Mouse (Mus musculus) intestine, postnatal 0 days (tissue): ENCODE data around the gene Crp. TPM values are rescaled to one million over a fixed set of nuclear protein-coding genes. Genes with fewer than 3 reads are reported as not detected.

ENCODE experiments used
- ATAC-seq: fragments of 200-750 bp; cut with Nextera tagmentation; 2 replicates; pipeline ENCODE4 v1.8.0; 2017; ENCODE audit warnings: mild to moderate bottlenecking, moderate TSS enrichment, moderate library complexity
- H3K27ac ChIP-seq: fragments of 300-500 bp; sonication (generic); 2 replicates; pipeline ENCODE4 v1.5.1; 2014; ENCODE audit warnings: mild to moderate bottlenecking, low read depth, low read length, moderate library complexity
- H3K27me3 ChIP-seq: fragments of 300-500 bp; sonication (generic); replicated peaks from 2 replicates; pipeline ENCODE4 v1.6.1; 2014; ENCODE audit warnings: low read length, mixed read lengths; ENCODE audit not compliant: control insufficient read depth, insufficient read depth
- H3K36me3 ChIP-seq: fragments of 300-500 bp; sonication (generic); 2 replicates; pipeline ENCODE4 v1.6.1; 2014; ENCODE audit warnings: mild to moderate bottlenecking, moderate library complexity; ENCODE audit not compliant: control insufficient read depth, insufficient read depth
- H3K4me1 ChIP-seq: fragments of 300-500 bp; sonication (generic); replicated peaks from 2 replicates; pipeline ENCODE4 v1.6.1; 2014; ENCODE audit warnings: antibody characterized with exemption, low read length, mixed read lengths; ENCODE audit not compliant: control insufficient read depth, insufficient read depth
- H3K4me2 ChIP-seq: fragments of 300-500 bp; sonication (generic); replicated peaks from 2 replicates; pipeline ENCODE4 v1.6.1; 2014; ENCODE audit warnings: low read depth, mild to moderate bottlenecking, moderate library complexity
- H3K4me3 ChIP-seq: fragments of 300-500 bp; sonication (generic); 2 replicates; pipeline ENCODE4 v1.5.1; 2014; ENCODE audit warnings: low read depth, low read length
- H3K9ac ChIP-seq: fragments of 300-500 bp; sonication (generic); 2 replicates; pipeline ENCODE4 v1.6.1; 2014; ENCODE audit warnings: mild to moderate bottlenecking, low read depth, low read length
- H3K9me3 ChIP-seq: fragments of 300-500 bp; sonication (generic); 2 replicates; pipeline ENCODE4 v1.6.1; 2016; ENCODE audit warnings: mixed run types; ENCODE audit not compliant: control insufficient read depth
- CTCF ChIP-seq: sonication (generic); IDR thresholded peaks from 2 replicates; pipeline ENCODE4 v1.5.1; 2016; ENCODE audit warnings: low read depth, mild to moderate bottlenecking, control low read depth, antibody characterized with exemption, moderate library complexity
- WGBS: fragments of 180-500 bp; shearing (Covaris S2); extraction: QIAGEN DNeasy Blood & Tissue Kit; methylation state at CpG from one replicate; pipeline ENCODE4 v1.1.7; 2014; 5-methylcytosine and 5-hydroxymethylcytosine counted together
- polyA plus RNA-seq: library from polyadenylated mRNA; unstranded; fragments of >200 nt; fragmentation: Nextera tagmentation; extraction: Ambion mirVana; gene quantifications from 2 replicates; pipeline ENCODE4 v1.2.1, GENCODE M21; 2015

Gene Crp
- polyA plus RNA-seq = 0.12 and 0.17 TPM in 2 replicates

- no peak for ATAC-seq
- no peak for TF ChIP-seq CTCF
- no peak within 1 kb of the TSS for H3K4me2 ChIP-seq
- H3K9ac ChIP-seq = no peak within 1 kb of the TSS
- no peaks in the 10 kb centered on the region for H3K27me3 ChIP-seq
- H3K9me3 ChIP-seq = no peaks in the 10 kb centered on the region
- H3K4me1 ChIP-seq = no peaks in the 10 kb centered on the region
- WGBS = 31% methylated on average over 4 of the region's 4 CpGs
- H3K36me3 ChIP-seq = no peaks in the 10 kb centered on the region
- no peak within 1 kb of the TSS for H3K4me3 ChIP-seq
- no peak within 1 kb of the TSS for H3K27ac ChIP-seq
These were observed at the start of gene Crp for GRCm38 (mm10) chr1:172697844-172698243. Gene Crp, plus strand, starts transcription at chr1:172698055.

GRCm38 (mm10) chr1:172649396-172649795 is 48.5 kb upstream of the Crp start:
- H3K36me3 ChIP-seq = no peaks in the 10 kb centered on the region
- H3K4me1 ChIP-seq = no peaks in the 10 kb centered on the region
- H3K27ac ChIP-seq = no peak overlapping the region
- no peak for ATAC-seq
- H3K9me3 ChIP-seq = no peaks in the 10 kb centered on the region
- WGBS = 82% methylated on average over 9 of the region's 9 CpGs
- H3K4me2 ChIP-seq = no peak overlapping the region
- no peak overlapping the region for H3K9ac ChIP-seq
- no peak overlapping the region for H3K4me3 ChIP-seq
- no peak for TF ChIP-seq CTCF
- no peaks in the 10 kb centered on the region for H3K27me3 ChIP-seq

GRCm38 (mm10) chr1:172650519-172651287 is 47.2 kb upstream of the Crp start:
- ATAC-seq = no peak
- H3K9me3 ChIP-seq = no peaks in the 10 kb centered on the region
- no peak overlapping the region for H3K9ac ChIP-seq
- no peak overlapping the region for H3K4me2 ChIP-seq
- no peak overlapping the region for H3K27ac ChIP-seq
- H3K4me1 ChIP-seq = no peaks in the 10 kb centered on the region
- no peaks in the 10 kb centered on the region for H3K36me3 ChIP-seq
- H3K4me3 ChIP-seq = no peak overlapping the region
- TF ChIP-seq CTCF = peak; percentile 72
- WGBS = 52% methylated on average over 8 of the region's 8 CpGs
- H3K27me3 ChIP-seq = no peaks in the 10 kb centered on the region

GRCm38 (mm10) chr1:172651288-172651987 is 46.4 kb upstream of the Crp start:
- WGBS = 63% methylated on average over 10 of the region's 10 CpGs
- no peak overlapping the region for H3K27ac ChIP-seq
- H3K36me3 ChIP-seq = no peaks in the 10 kb centered on the region
- H3K27me3 ChIP-seq = no peaks in the 10 kb centered on the region
- no peak overlapping the region for H3K4me3 ChIP-seq
- H3K4me2 ChIP-seq = no peak overlapping the region
- H3K9ac ChIP-seq = no peak overlapping the region
- TF ChIP-seq CTCF = no peak
- ATAC-seq = no peak
- no peaks in the 10 kb centered on the region for H3K9me3 ChIP-seq
- no peaks in the 10 kb centered on the region for H3K4me1 ChIP-seq

- WGBS = 37% methylated on average over 18 of the region's 18 CpGs
- Histone ChIP-seq H3K4me2 (peak overlapping the region; percentile 38; the same call in 1 of the 2 replicates), H3K27ac (no peak overlapping the region), H3K9ac (no peak overlapping the region), H3K27me3 (no peaks in the 10 kb centered on the region), H3K4me3 (no peak overlapping the region), H3K9me3 (no peaks in the 10 kb centered on the region), H3K36me3 (no peaks in the 10 kb centered on the region), H3K4me1 (no peaks in the 10 kb centered on the region)
- TF ChIP-seq CTCF = no peak
- no peak; the same call in 1 of the 2 replicates for ATAC-seq
These were observed 45.7 kb upstream of the Crp start for GRCm38 (mm10) chr1:172652040-172652662.

- no peak overlapping the region for H3K27ac ChIP-seq
- no peak for ATAC-seq
- no peak overlapping the region for H3K4me3 ChIP-seq
- H3K36me3 ChIP-seq = no peaks in the 10 kb centered on the region
- H3K9ac ChIP-seq = no peak overlapping the region
- no peaks in the 10 kb centered on the region for H3K9me3 ChIP-seq
- no peaks in the 10 kb centered on the region for H3K27me3 ChIP-seq
- no peaks in the 10 kb centered on the region for H3K4me1 ChIP-seq
- WGBS = 79% methylated on average over 6 of the region's 6 CpGs
- TF ChIP-seq CTCF = no peak
- no peak overlapping the region for H3K4me2 ChIP-seq
These were observed 44.0 kb upstream of the Crp start for GRCm38 (mm10) chr1:172653900-172654299.
